Mouse (Mus musculus) heart, embryonic 16.5 days (tissue): ENCODE measurements around the gene Cdh23. TPM values are rescaled to one million over a fixed set of nuclear protein-coding genes. Genes with fewer than 3 reads are reported as not detected.

ENCODE experiments used
- ATAC-seq: fragments of 200-750 bp; cut with Nextera tagmentation; replicated peaks from 2 replicates; pipeline ENCODE4 v1.8.0; 2017; ENCODE audit warnings: moderate number of reproducible peaks; ENCODE audit not compliant: insufficient read depth, low FRiP score; ENCODE audit errors: extremely low read depth
- H3K27ac ChIP-seq: fragments of 300-500 bp; sonication (generic); 2 replicates; pipeline ENCODE4 v1.5.1; 2014; ENCODE audit warnings: mild to moderate bottlenecking, low read length, control low read depth, moderate library complexity
- H3K27me3 ChIP-seq: fragments of 300-500 bp; sonication (generic); 2 replicates; pipeline ENCODE4 v1.6.1; 2014; ENCODE audit warnings: low read length, mixed read lengths; ENCODE audit not compliant: control insufficient read depth, insufficient read depth
- H3K36me3 ChIP-seq: fragments of 300-500 bp; sonication (generic); 2 replicates; pipeline ENCODE4 v1.6.1; 2014; ENCODE audit not compliant: control insufficient read depth, insufficient read depth
- H3K4me1 ChIP-seq: fragments of 300-500 bp; sonication (generic); 2 replicates; pipeline ENCODE4 v1.6.1; 2014; ENCODE audit warnings: low read length, mixed read lengths; ENCODE audit not compliant: control insufficient read depth, insufficient read depth
- H3K4me2 ChIP-seq: fragments of 300-500 bp; sonication (generic); 2 replicates; pipeline ENCODE4 v1.6.1; 2014; ENCODE audit warnings: low read depth, mild to moderate bottlenecking, control low read depth, low read length
- H3K4me3 ChIP-seq: fragments of 300-500 bp; sonication (generic); 2 replicates; pipeline ENCODE4 v1.5.1; 2014; ENCODE audit warnings: mild to moderate bottlenecking, control low read depth, low read length
- H3K9ac ChIP-seq: fragments of 300-500 bp; sonication (generic); 2 replicates; pipeline ENCODE4 v1.6.1; 2014; ENCODE audit warnings: low read length, control low read depth
- H3K9me3 ChIP-seq: fragments of 300-500 bp; sonication (generic); replicated peaks from 2 replicates; pipeline ENCODE4 v1.6.1; 2016; ENCODE audit warnings: low read length; ENCODE audit not compliant: control insufficient read depth
- WGBS: fragments of 180-500 bp; shearing (Covaris S2); extraction: QIAGEN DNeasy Blood & Tissue Kit; methylation state at CpG from one replicate; pipeline ENCODE4 v1.1.7; 2014; 5-methylcytosine and 5-hydroxymethylcytosine counted together
- polyA plus RNA-seq: library from polyadenylated mRNA; unstranded; fragments of >200 nt; fragmentation: Nextera tagmentation; extraction: Ambion mirVana; gene quantifications from 2 replicates; pipeline ENCODE4 v1.2.1, GENCODE M21; 2015

Gene Cdh23
- polyA plus RNA-seq, 1 experiment from 2014 or later: 1.3 TPM

- Histone ChIP-seq H3K27ac (no peak overlapping the region), H3K9ac (no peak overlapping the region), H3K9me3 (no peaks in the 10 kb centered on the region), H3K4me2 (no peak overlapping the region), H3K36me3 (no peaks in the 10 kb centered on the region), H3K27me3 (peaks cover 9% of the 10 kb centered on the region; the same call in 1 of the 2 replicates), H3K4me1 (0 out of 2 replicates have a peak, but pooled peaks cover 4% of the 10 kb centered on the region), H3K4me3 (no peak overlapping the region)
- 42% methylated on average over 7 of the region's 7 CpGs for WGBS
- no peak; the same call in 1 of the 2 replicates for ATAC-seq
These were observed 290.7 kb downstream of the Cdh23 start for GRCm38 (mm10) chr10:60405460-60406177.

- H3K9ac ChIP-seq: no peak overlapping the region
- H3K4me1 ChIP-seq: 0 out of 2 replicates have a peak, but pooled peaks cover 4% of the 10 kb centered on the region
- H3K4me2 ChIP-seq: no peak overlapping the region
- H3K4me3 ChIP-seq: no peak overlapping the region
- H3K27ac ChIP-seq: no peak overlapping the region
- no peaks in the 10 kb centered on the region for H3K9me3 ChIP-seq
- WGBS: 79% methylated on average over 11 of the region's 11 CpGs
- H3K27me3 ChIP-seq: no peaks in the 10 kb centered on the region; the same call in 1 of the 2 replicates
- no peaks in the 10 kb centered on the region for H3K36me3 ChIP-seq
- ATAC-seq: no peak
These were observed 295.6 kb downstream of the Cdh23 start for GRCm38 (mm10) chr10:60400507-60401295.

DNA sequence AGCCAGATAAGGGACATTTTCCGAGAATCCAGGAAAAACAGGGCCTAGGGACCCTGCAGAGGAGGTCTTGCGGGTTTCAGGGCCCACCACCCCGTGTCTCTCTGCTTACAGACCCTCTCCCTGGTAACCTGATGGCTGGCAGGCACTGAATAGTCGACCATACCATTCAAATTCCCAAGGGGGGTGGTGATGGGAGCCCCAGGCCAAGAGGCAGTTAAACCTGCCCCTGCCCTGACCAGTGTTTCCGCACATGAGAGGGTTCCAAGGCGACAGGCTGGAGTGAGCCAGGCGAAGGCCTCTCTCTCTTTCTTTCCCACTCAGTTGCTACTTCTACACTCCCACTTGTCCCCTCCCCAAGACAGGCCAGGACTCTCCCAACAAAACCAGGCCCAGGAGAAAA is 296.8 kb downstream of the Cdh23 start, which contains the start of gene Gm17455:
Gm17455 (plus strand) TSS at position 278 of the 400 bp plus-strand sequence.
- Histone ChIP-seq H3K36me3 (no peaks in the 10 kb centered on the region), H3K4me2 (no peak within 1 kb of the TSS), H3K4me3 (no peak within 1 kb of the TSS), H3K9ac (no peak within 1 kb of the TSS), H3K4me1 (peaks cover 2% of the 10 kb centered on the region; the same call in 1 of the 2 replicates), H3K9me3 (no peaks in the 10 kb centered on the region), H3K27ac (no peak within 1 kb of the TSS), H3K27me3 (no peaks in the 10 kb centered on the region; the same call in 1 of the 2 replicates)
- 62% methylated on average over 7 of the region's 7 CpGs for WGBS
- ATAC-seq: no peak

GRCm38 (mm10) chr10:60398051-60398814 is 298.1 kb downstream of the Cdh23 start:
- 85% methylated on average over 10 of the region's 10 CpGs for WGBS
- Histone ChIP-seq H3K36me3 (no peaks in the 10 kb centered on the region), H3K27me3 (no peaks in the 10 kb centered on the region; the same call in 1 of the 2 replicates), H3K4me2 (no peak overlapping the region), H3K4me1 (peaks cover 2% of the 10 kb centered on the region; the same call in 1 of the 2 replicates), H3K4me3 (no peak overlapping the region), H3K9me3 (no peaks in the 10 kb centered on the region), H3K9ac (no peak overlapping the region), H3K27ac (no peak overlapping the region)
- no peak for ATAC-seq

- no peak overlapping the region for H3K4me2 ChIP-seq
- H3K27me3 ChIP-seq: no peaks in the 10 kb centered on the region
- peaks cover 2% of the 10 kb centered on the region; the same call in 1 of the 2 replicates for H3K4me1 ChIP-seq
- no peak overlapping the region for H3K9ac ChIP-seq
- 66% methylated on average over 5 of the region's 5 CpGs for WGBS
- no peaks in the 10 kb centered on the region for H3K9me3 ChIP-seq
- no peak overlapping the region for H3K27ac ChIP-seq
- no peaks in the 10 kb centered on the region for H3K36me3 ChIP-seq
- H3K4me3 ChIP-seq: no peak overlapping the region
- ATAC-seq: no peak
These were observed 300.7 kb downstream of the Cdh23 start for GRCm38 (mm10) chr10:60395605-60396004.

- no peak overlapping the region for H3K4me2 ChIP-seq
- 46% methylated on average over 7 of the region's 7 CpGs for WGBS
- H3K9me3 ChIP-seq: no peaks in the 10 kb centered on the region
- H3K27me3 ChIP-seq: no peaks in the 10 kb centered on the region
- H3K36me3 ChIP-seq: no peaks in the 10 kb centered on the region
- H3K4me3 ChIP-seq: no peak overlapping the region
- ATAC-seq: no peak
- H3K9ac ChIP-seq: no peak overlapping the region
- no peak overlapping the region for H3K27ac ChIP-seq
- peaks cover 8% of the 10 kb centered on the region for H3K4me1 ChIP-seq
These were observed 301.4 kb downstream of the Cdh23 start for GRCm38 (mm10) chr10:60394936-60395335.

- WGBS: 89% methylated on average over 9 of the region's 9 CpGs
- H3K27ac ChIP-seq: no peak overlapping the region
- peaks cover 21% of the 10 kb centered on the region for H3K4me1 ChIP-seq
- H3K4me2 ChIP-seq: no peak overlapping the region
- no peak overlapping the region for H3K4me3 ChIP-seq
- no peaks in the 10 kb centered on the region for H3K36me3 ChIP-seq
- no peaks in the 10 kb centered on the region; the same call in 1 of the 2 replicates for H3K9me3 ChIP-seq
- no peak overlapping the region for H3K9ac ChIP-seq
- H3K27me3 ChIP-seq: no peaks in the 10 kb centered on the region
- no peak for ATAC-seq
These were observed 304.6 kb downstream of the Cdh23 start for GRCm38 (mm10) chr10:60391661-60392060.

DNA sequence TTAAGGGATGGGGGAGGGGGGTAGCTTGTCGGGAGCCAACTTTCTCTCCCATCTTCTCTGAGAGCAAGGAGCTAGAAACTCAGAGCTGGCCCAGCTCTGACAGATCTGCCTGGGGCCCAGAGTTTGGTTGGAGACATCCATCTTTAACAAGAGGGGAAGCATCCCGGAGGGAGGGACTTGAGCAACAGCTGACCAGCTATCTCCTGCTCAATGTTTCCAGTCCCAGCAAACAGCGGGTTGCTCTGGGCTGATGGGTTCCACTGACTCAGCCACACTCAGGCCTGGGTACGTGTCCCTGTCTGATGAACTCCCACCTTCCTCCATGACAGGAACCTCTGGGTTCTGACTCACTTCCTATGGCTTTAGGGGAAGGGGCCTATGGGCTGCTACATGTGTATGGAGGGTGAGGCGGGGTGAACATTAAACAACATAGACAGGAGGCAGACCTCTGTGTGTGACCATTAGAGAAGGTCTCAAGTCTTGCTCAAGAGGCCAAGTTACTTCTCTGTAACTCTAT is 305.3 kb downstream of the Cdh23 start:
- ATAC-seq: no peak
- WGBS: 69% methylated on average over 5 of the region's 5 CpGs
- H3K27ac ChIP-seq: no peak overlapping the region
- no peaks in the 10 kb centered on the region for H3K27me3 ChIP-seq
- H3K9me3 ChIP-seq: no peaks in the 10 kb centered on the region; the same call in 1 of the 2 replicates
- peaks cover 21% of the 10 kb centered on the region for H3K4me1 ChIP-seq
- no peaks in the 10 kb centered on the region for H3K36me3 ChIP-seq
- H3K4me2 ChIP-seq: no peak overlapping the region
- no peak overlapping the region for H3K4me3 ChIP-seq
- H3K9ac ChIP-seq: no peak overlapping the region
